13 mouse cellular contexts compared by ENCODE assay signal in genomic region chr17:29951100-29951499, GRCm38 (mm10). TPM values are rescaled to one million over a fixed set of nuclear protein-coding genes. Genes with fewer than 3 reads are reported as not detected.
A peak's percentile ranks its signal among the peaks of the same experiment; 100 is the strongest.
DNase-seq lines count a peak whose midpoint lies in the region; ATAC-seq lines count a peak whose summit lies in the region.
"Had no signal": no experiment of that assay in that cellular context is flagged by ENCODE, and none has a peak within 500 bp of the region (broad histone marks: within the 10 kb centered on the region; RNA-seq: fewer than 3 reads in every experiment).

No protein-coding gene starts in this region.

- intact Hi-C loops in left cerebral cortex, postnatal 4 days (cut with DNase I): no loop called here

- H3K27me3 ChIP-seq in embryonic facial prominence, embryonic 10.5 days (replicated peaks; ENCODE audit: low read depth, poor library complexity, severe bottlenecking): no peaks in the 10 kb centered on the region
- H3K27me3 ChIP-seq in stomach, embryonic 16.5 days (ENCODE audit: control insufficient read depth, insufficient read depth, low read length): no peaks in the 10 kb centered on the region

- H3K4me3 ChIP-seq in embryonic facial prominence, embryonic 10.5 days: no peak overlapping the region
- no peak overlapping the region for H3K4me3 ChIP-seq in stomach, embryonic 16.5 days (replicated peaks; ENCODE audit: low read length)
- H3K4me3 ChIP-seq: liver, embryonic 15.5 days had no signal

- WGBS in embryonic facial prominence, embryonic 10.5 days: 53% methylated on average over 6 of the region's 6 CpGs
- 5% methylated on average over 6 of the region's 6 CpGs for WGBS in stomach, embryonic 16.5 days

- no peaks in the 10 kb centered on the region for H3K36me3 ChIP-seq in embryonic facial prominence, embryonic 10.5 days (replicated peaks)
- H3K36me3 ChIP-seq in stomach, embryonic 16.5 days (ENCODE audit: control insufficient read depth, insufficient read depth, low read length): no peaks in the 10 kb centered on the region
- H3K36me3 ChIP-seq: G1E; liver, embryonic 15.5 days had no signal

- peaks cover 17% of the 10 kb centered on the region for H3K4me1 ChIP-seq in embryonic facial prominence, embryonic 10.5 days
- H3K4me1 ChIP-seq in stomach, embryonic 16.5 days (ENCODE audit: control insufficient read depth, insufficient read depth, low read length): 0 out of 2 replicates have a peak, but pooled peaks cover 3% of the 10 kb centered on the region
- H3K4me1 ChIP-seq: liver, embryonic 15.5 days had no signal

- peak; percentile 47 to 54 for DNase-seq in kidney, postnatal 4 days
- DNase-seq in kidney, postnatal 14 days: no peak
- DNase-seq in CD4-positive, CD25-positive, alpha-beta regulatory T cell, adult 2 months (ENCODE audit: low read depth, low spot score): peak; percentile 55
- DNase-seq in embryonic facial prominence, embryonic 10.5 days (ENCODE audit: low spot score): peak; percentile 19
- DNase-seq in left cerebral cortex, postnatal 4 days: no peak
- DNase-seq in cerebellum, postnatal 10 days: no peak
- no peak for DNase-seq in cerebellum, adult 11-12 months
- DNase-seq: heart, postnatal 10 days; kidney, postnatal 25 days had no signal

- H3K27ac ChIP-seq in embryonic facial prominence, embryonic 10.5 days (replicated peaks): no peak overlapping the region
- peak overlapping the region; percentile 77 for H3K27ac ChIP-seq in stomach, embryonic 16.5 days (ENCODE audit: low read length)
- H3K27ac ChIP-seq: liver, embryonic 15.5 days had no signal

- ATAC-seq in stomach, embryonic 16.5 days (ENCODE audit: insufficient read depth, low FRiP score): peak; percentile 88
- ATAC-seq: midbrain, embryonic 16.5 days had no signal

- no peak overlapping the region for H3K9ac ChIP-seq in stomach, embryonic 16.5 days (ENCODE audit: low read length)
- H3K9ac ChIP-seq: liver, embryonic 15.5 days had no signal

- H3K4me2 ChIP-seq in stomach, embryonic 16.5 days (ENCODE audit: low read depth, low read length): no peak overlapping the region
- H3K4me2 ChIP-seq: liver, embryonic 15.5 days had no signal

- H3K9me3 ChIP-seq in embryonic facial prominence, embryonic 10.5 days: no peaks in the 10 kb centered on the region
- H3K9me3 ChIP-seq in stomach, embryonic 16.5 days (replicated peaks; ENCODE audit: control insufficient read depth, low read length): no peaks in the 10 kb centered on the region
- H3K9me3 ChIP-seq: G1E; liver, embryonic 15.5 days had no signal

RNA-seq across cellular contexts. Expression of gene Mdga1, which starts 18.8 kb away (rescaled TPM):
- 1.2 and 1.7 TPM in 2 replicates for polyA plus RNA-seq in embryonic facial prominence, embryonic 10.5 days (2016; fragmentation: Nextera tagmentation; extraction: Ambion mirVana)
- polyA plus RNA-seq in stomach, embryonic 16.5 days (2015; fragmentation: Nextera tagmentation; extraction: Ambion mirVana): 2.9 and 3.5 TPM in 2 replicates
- 10 to 100 TPM; 85.6 to 92.9 TPM for total RNA-seq in left cerebral cortex, postnatal 4 days (2021)

RNA-seq across cellular contexts. Expression of gene Zfand3, which starts 53.4 kb away (rescaled TPM):
- polyA plus RNA-seq in embryonic facial prominence, embryonic 10.5 days (2016; fragmentation: Nextera tagmentation; extraction: Ambion mirVana): 59.1 and 62.5 TPM in 2 replicates
- polyA plus RNA-seq in stomach, embryonic 16.5 days (2015; fragmentation: Nextera tagmentation; extraction: Ambion mirVana): 34.2 and 40.3 TPM in 2 replicates
- total RNA-seq in left cerebral cortex, postnatal 4 days (2021): 100 to 1,000 TPM in 1 of 2 experiments, 10 to 100 TPM in 1; 95.4 to 103 TPM

Comparison
In these comparisons a context has a peak if more than half of its experiments do, and no peak if none do; other contexts are left out.
1. DNase-seq: peak in kidney, postnatal 4 days (2 of 2), CD4-positive, CD25-positive, alpha-beta regulatory T cell, adult 2 months (single experiment) and embryonic facial prominence, embryonic 10.5 days (single experiment); none in kidney, postnatal 14 days (single experiment), left cerebral cortex, postnatal 4 days (single experiment), cerebellum, postnatal 10 days (0 of 2) and cerebellum, adult 11-12 months (single experiment).